Mouse (Mus musculus) thymus, adult 2 months (tissue): ENCODE data around the gene Srgap1.

ENCODE experiments used
- CTCF ChIP-seq: fragments of 200-500 bp; IDR thresholded peaks from 2 replicates; pipeline ENCODE4 v1.5.1; 2012; ENCODE audit warnings: mild to moderate bottlenecking, control low read depth, low read length, moderate library complexity, borderline replicate concordance; ENCODE audit not compliant: control insufficient read depth, poor library complexity, insufficient read depth; ENCODE audit errors: extremely low read depth
- POLR2A ChIP-seq: fragments of 200-500 bp; IDR thresholded peaks from 2 replicates; pipeline ENCODE4 v1.6.1; 2012; ENCODE audit warnings: mild to moderate bottlenecking, low read length, control low read depth, moderate library complexity; ENCODE audit not compliant: control insufficient read depth, poor library complexity, insufficient read depth; ENCODE audit errors: extremely low read depth

- no peak for TF ChIP-seq CTCF
- TF ChIP-seq POLR2A: no peak
These were observed 1.2 kb downstream of the Srgap1 start for GRCm38 (mm10) chr10:122045946-122046345.
